Mouse (Mus musculus) cortical plate, adult 2 months (tissue): ENCODE data around the gene Rflna.

Experiments used
- CTCF ChIP-seq: fragments of 200-500 bp; IDR thresholded peaks from 2 replicates; pipeline ENCODE4 v1.5.1; 2011; ENCODE audit warnings: mild to moderate bottlenecking, control low read depth, low read length; ENCODE audit not compliant: insufficient read depth; ENCODE audit errors: extremely low read depth
- POLR2A ChIP-seq: fragments of 200-500 bp; IDR thresholded peaks from 2 replicates; pipeline ENCODE4 v1.6.1; 2011; ENCODE audit warnings: mild to moderate bottlenecking, low read length, control low read depth; ENCODE audit not compliant: insufficient read depth; ENCODE audit errors: extremely low read depth

DNA sequence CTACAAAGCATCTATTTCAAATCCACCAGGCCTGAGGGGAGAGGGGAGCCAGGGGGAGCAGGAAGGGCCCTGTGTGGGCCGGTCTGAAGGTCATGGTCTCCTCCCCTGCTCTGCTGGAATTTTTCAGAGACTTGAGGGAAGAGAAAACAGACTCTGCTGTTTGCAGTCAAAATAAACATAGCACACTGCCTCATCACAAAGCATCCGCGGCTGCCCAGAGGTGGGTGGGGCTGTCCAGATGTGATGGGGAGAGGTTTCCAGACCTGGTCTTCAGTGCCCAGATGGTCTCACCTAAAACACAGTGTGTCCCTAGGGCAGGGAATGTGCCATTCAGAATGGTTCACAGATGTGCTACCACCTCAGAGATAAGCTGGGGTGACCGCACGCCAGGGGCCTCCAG lies 43.4 kb downstream of the Rflna start:
- no peak for TF ChIP-seq CTCF
- TF ChIP-seq POLR2A = no peak
